Mouse (Mus musculus): Measurements from ENCODE around the gene Kcnk3. TPM values are rescaled to one million over a fixed set of nuclear protein-coding genes. Genes with fewer than 3 reads are reported as not detected.
A peak's percentile ranks its signal among the peaks of the same experiment; 100 is the strongest.

The Kcnk3 gene
- polyA plus RNA-seq, 1 experiment: 0.11 TPM

DNA sequence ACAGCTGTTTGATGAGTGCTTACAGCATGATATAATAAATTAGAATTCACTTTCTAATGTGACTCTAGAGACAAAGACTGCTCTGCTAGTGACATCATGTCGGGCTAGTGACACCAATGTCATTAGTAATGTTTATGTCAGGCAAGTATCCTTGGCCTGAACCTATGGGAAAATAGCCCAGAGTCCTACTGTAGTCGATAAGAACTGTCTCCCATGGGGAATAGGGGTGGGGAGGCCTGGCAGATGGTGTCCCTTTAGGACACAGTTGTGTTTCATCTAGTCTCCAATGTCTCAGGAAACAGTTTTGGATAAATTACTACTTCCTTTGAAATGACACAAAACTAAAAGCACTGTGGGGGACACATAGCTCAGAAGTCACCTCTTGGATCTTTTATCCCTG, 58.1 kb downstream of the Kcnk3 start:
- Histone ChIP-seq H3K79me2 (ENCODE audit: control insufficient read depth, insufficient read depth) (peaks cover 17% of the 10 kb centered on the region), H3K36me3 (ENCODE audit: control insufficient read depth, insufficient read depth) (no peaks in the 10 kb centered on the region), H3K4me2 (ENCODE audit: low read depth) (no peak overlapping the region), H3ac (ENCODE audit: control insufficient read depth, insufficient read length) (no peak overlapping the region), H3K27me3 (ENCODE audit: control insufficient read depth, insufficient read depth, insufficient read length) (no peaks in the 10 kb centered on the region), H3K4me3 (no peak overlapping the region)
- TF ChIP-seq REST (IDR thresholded peaks at IDR 0.05; ENCODE audit: insufficient read depth, insufficient read length): no peak
- no peak for TF ChIP-seq CEBPB (IDR thresholded peaks at IDR 0.05; ENCODE audit: insufficient read depth, poor library complexity, severe bottlenecking)
- no peak for TF ChIP-seq POLR2A (IDR thresholded peaks at IDR 0.05; ENCODE audit: insufficient read length, low read depth)
- no peak for TF ChIP-seq MAX (IDR thresholded peaks at IDR 0.05; ENCODE audit: low read depth)
- no peak for TF ChIP-seq POLR2AphosphoS2 (IDR thresholded peaks at IDR 0.05; ENCODE audit: insufficient read length, low read depth)
- TF ChIP-seq E2F4 (IDR thresholded peaks at IDR 0.05; ENCODE audit: insufficient read depth): no peak
- no peak for TF ChIP-seq USF1 (IDR thresholded peaks at IDR 0.05; ENCODE audit: low read depth)
- TF ChIP-seq MYOD1 (IDR thresholded peaks at IDR 0.05; ENCODE audit: control insufficient read depth in 1 of 3, insufficient read length in 2 of 3, low read depth in 2 of 3): no peak
- TF ChIP-seq MYOG (IDR thresholded peaks at IDR 0.05; ENCODE audit: control insufficient read depth in 1 of 3, insufficient read depth in 1 of 3, insufficient read length in 2 of 3, low read depth in 2 of 3): no peak
- TF ChIP-seq TCF12 (IDR thresholded peaks at IDR 0.05; ENCODE audit: insufficient read depth, poor library complexity, severe bottlenecking): no peak
- TF ChIP-seq SRF (IDR thresholded peaks at IDR 0.05; ENCODE audit: control insufficient read depth, insufficient read length, low read depth): no peak
- TF ChIP-seq TCF3 (IDR thresholded peaks at IDR 0.05; ENCODE audit: insufficient read length, low read depth): no peak

DNA sequence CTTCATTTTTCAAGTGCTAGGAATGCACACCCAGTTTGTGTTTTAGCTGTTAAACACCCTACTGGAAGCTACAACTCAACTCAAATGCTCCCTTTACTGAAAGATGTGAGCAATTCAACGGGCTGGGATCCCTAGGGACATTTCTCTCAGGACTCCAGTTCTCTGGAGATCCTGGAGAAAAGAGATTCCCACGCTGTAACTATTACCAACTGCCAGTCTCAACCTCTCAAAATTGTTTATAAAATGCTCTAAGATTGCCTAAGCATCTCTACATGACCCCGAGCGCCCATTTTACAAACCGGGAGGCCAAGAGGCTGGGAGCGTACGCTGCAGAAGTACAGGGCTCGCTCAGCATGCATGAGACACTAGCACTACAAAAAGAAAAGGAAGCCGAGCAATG, 59.4 kb downstream of the Kcnk3 start:
- Histone ChIP-seq H3K27me3 (ENCODE audit: control insufficient read depth, insufficient read depth, insufficient read length) (no peaks in the 10 kb centered on the region), H3ac (ENCODE audit: control insufficient read depth, insufficient read length) (peak overlapping the region; percentile 63), H3K4me3 (peak overlapping the region; percentile 86), H3K79me2 (ENCODE audit: control insufficient read depth, insufficient read depth) (peaks cover 17% of the 10 kb centered on the region), H3K36me3 (ENCODE audit: control insufficient read depth, insufficient read depth) (no peaks in the 10 kb centered on the region), H3K4me2 (ENCODE audit: low read depth) (peak overlapping the region; percentile 93)
- TF ChIP-seq CEBPB (IDR thresholded peaks at IDR 0.05; ENCODE audit: insufficient read depth, poor library complexity, severe bottlenecking): no peak
- no peak for TF ChIP-seq E2F4 (IDR thresholded peaks at IDR 0.05; ENCODE audit: insufficient read depth)
- no peak for TF ChIP-seq REST (IDR thresholded peaks at IDR 0.05; ENCODE audit: insufficient read depth, insufficient read length)
- no peak for TF ChIP-seq MYOG (IDR thresholded peaks at IDR 0.05; ENCODE audit: control insufficient read depth in 1 of 3, insufficient read depth in 1 of 3, insufficient read length in 2 of 3, low read depth in 2 of 3)
- TF ChIP-seq MAX (IDR thresholded peaks at IDR 0.05; ENCODE audit: low read depth): no peak
- no peak for TF ChIP-seq POLR2A (IDR thresholded peaks at IDR 0.05; ENCODE audit: insufficient read length, low read depth)
- TF ChIP-seq TCF12 (IDR thresholded peaks at IDR 0.05; ENCODE audit: insufficient read depth, poor library complexity, severe bottlenecking): no peak
- no peak for TF ChIP-seq USF1 (IDR thresholded peaks at IDR 0.05; ENCODE audit: low read depth)
- TF ChIP-seq TCF3 (IDR thresholded peaks at IDR 0.05; ENCODE audit: insufficient read length, low read depth): no peak
- no peak for TF ChIP-seq POLR2AphosphoS2 (IDR thresholded peaks at IDR 0.05; ENCODE audit: insufficient read length, low read depth)
- TF ChIP-seq MYOD1 (IDR thresholded peaks at IDR 0.05; ENCODE audit: control insufficient read depth in 1 of 3, insufficient read length in 2 of 3, low read depth in 2 of 3): no peak
- no peak for TF ChIP-seq SRF (IDR thresholded peaks at IDR 0.05; ENCODE audit: control insufficient read depth, insufficient read length, low read depth)

DNA sequence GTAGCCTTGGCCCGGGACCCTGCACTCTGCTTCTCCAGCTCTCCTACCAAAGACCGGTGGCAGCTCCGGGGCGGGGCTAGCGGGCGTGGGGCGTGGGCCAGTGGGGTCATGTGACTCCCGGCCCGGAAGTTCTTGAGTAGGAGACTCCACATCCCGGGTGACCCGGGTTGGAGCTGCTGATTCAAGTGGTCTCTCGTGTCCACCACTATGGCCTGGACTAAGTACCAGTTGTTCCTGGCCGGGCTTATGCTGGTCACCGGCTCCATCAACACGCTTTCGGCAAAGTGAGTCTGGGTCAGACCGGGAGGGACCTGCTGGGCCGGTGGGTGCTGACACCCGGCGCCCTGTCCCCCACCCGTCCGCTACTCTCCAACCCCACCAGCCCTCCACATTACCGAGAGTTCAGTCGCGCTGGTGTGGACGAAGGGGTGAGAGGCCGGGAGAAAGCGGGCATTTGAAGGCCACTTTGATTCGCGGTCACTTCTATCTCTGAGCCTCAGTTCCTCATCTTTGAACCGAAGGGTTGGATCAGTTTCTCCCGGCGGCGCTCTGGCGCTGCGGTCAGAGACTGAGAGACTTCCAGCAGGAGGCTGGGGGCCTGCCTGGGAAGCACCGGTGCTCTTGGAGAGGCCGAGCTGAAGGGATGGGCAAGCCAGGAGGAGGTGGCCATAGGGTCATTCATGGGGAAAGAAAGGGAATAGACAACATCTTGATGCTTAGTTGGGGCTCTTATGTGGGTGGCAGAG, 60.0 kb downstream of the Kcnk3 start, which contains the start of gene Slc35f6:
Gene Slc35f6, plus strand, starts transcription at position 119 of the 746 bp plus-strand sequence.
- Histone ChIP-seq H3K27me3 (ENCODE audit: control insufficient read depth, insufficient read depth, insufficient read length) (no peaks in the 10 kb centered on the region), H3K79me2 (ENCODE audit: control insufficient read depth, insufficient read depth) (peaks cover 17% of the 10 kb centered on the region), H3ac (ENCODE audit: control insufficient read depth, insufficient read length) (peak within 1 kb of the TSS; percentile 63), H3K36me3 (ENCODE audit: control insufficient read depth, insufficient read depth) (no peaks in the 10 kb centered on the region), H3K4me3 (peak within 1 kb of the TSS; percentile 86), H3K4me2 (ENCODE audit: low read depth) (peak within 1 kb of the TSS; percentile 93)
- no peak for TF ChIP-seq CEBPB (IDR thresholded peaks at IDR 0.05; ENCODE audit: insufficient read depth, poor library complexity, severe bottlenecking)
- no peak for TF ChIP-seq MYOG (IDR thresholded peaks at IDR 0.05; ENCODE audit: control insufficient read depth in 1 of 3, insufficient read depth in 1 of 3, insufficient read length in 2 of 3, low read depth in 2 of 3)
- no peak for TF ChIP-seq SRF (IDR thresholded peaks at IDR 0.05; ENCODE audit: control insufficient read depth, insufficient read length, low read depth)
- TF ChIP-seq TCF3 (IDR thresholded peaks at IDR 0.05; ENCODE audit: insufficient read length, low read depth): no peak
- no peak for TF ChIP-seq TCF12 (IDR thresholded peaks at IDR 0.05; ENCODE audit: insufficient read depth, poor library complexity, severe bottlenecking)
- TF ChIP-seq MYOD1 (IDR thresholded peaks at IDR 0.05; ENCODE audit: control insufficient read depth in 1 of 3, insufficient read length in 2 of 3, low read depth in 2 of 3): no peak
- peak; percentile 85 for TF ChIP-seq USF1 (IDR thresholded peaks at IDR 0.05; ENCODE audit: low read depth)
- peak; percentile 85 for TF ChIP-seq POLR2AphosphoS2 (IDR thresholded peaks at IDR 0.05; ENCODE audit: insufficient read length, low read depth)
- no peak for TF ChIP-seq REST (IDR thresholded peaks at IDR 0.05; ENCODE audit: insufficient read depth, insufficient read length)
- TF ChIP-seq MAX (IDR thresholded peaks at IDR 0.05; ENCODE audit: low read depth): no peak
- TF ChIP-seq E2F4 (IDR thresholded peaks at IDR 0.05; ENCODE audit: insufficient read depth): no peak
- peak; percentile 72 for TF ChIP-seq POLR2A (IDR thresholded peaks at IDR 0.05; ENCODE audit: insufficient read length, low read depth)

DNA sequence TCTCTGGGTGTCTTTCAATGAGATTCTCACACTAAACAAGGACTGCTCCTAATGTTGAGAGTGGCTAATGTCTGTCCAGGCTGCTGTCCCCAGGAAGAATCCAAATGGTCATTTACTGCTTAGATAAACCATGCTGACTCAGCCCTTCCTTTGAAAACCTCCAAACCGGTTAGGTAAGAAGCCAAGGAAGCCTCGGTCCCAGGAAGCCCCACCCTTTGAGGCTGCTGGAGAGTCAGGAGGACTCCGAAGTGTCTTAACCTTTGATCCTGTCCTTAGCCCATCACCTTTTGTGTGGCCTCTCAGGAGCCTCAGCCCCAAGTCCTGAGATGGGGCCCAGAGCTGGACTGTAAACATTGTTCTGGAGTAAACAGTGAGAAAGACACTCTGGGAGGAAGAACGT, 61.6 kb downstream of the Kcnk3 start:
- H3K4me2 ChIP-seq (ENCODE audit: low read depth): peak overlapping the region; percentile 69

More for the DNA sequence above, 61.6 kb downstream of the Kcnk3 start:
- no peak for TF ChIP-seq USF1 (IDR thresholded peaks at IDR 0.05; ENCODE audit: low read depth)
- no peak for TF ChIP-seq CEBPB (IDR thresholded peaks at IDR 0.05; ENCODE audit: insufficient read depth, poor library complexity, severe bottlenecking)
- no peak for TF ChIP-seq TCF12 (IDR thresholded peaks at IDR 0.05; ENCODE audit: insufficient read depth, poor library complexity, severe bottlenecking)
- TF ChIP-seq POLR2AphosphoS2 (IDR thresholded peaks at IDR 0.05; ENCODE audit: insufficient read length, low read depth): no peak
- no peak for TF ChIP-seq MAX (IDR thresholded peaks at IDR 0.05; ENCODE audit: low read depth)
- no peak for TF ChIP-seq MYOD1 (IDR thresholded peaks at IDR 0.05; ENCODE audit: control insufficient read depth in 1 of 3, insufficient read length in 2 of 3, low read depth in 2 of 3)
- no peak for TF ChIP-seq SRF (IDR thresholded peaks at IDR 0.05; ENCODE audit: control insufficient read depth, insufficient read length, low read depth)
- no peak for TF ChIP-seq MYOG (IDR thresholded peaks at IDR 0.05; ENCODE audit: control insufficient read depth in 1 of 3, insufficient read depth in 1 of 3, insufficient read length in 2 of 3, low read depth in 2 of 3)
- TF ChIP-seq TCF3 (IDR thresholded peaks at IDR 0.05; ENCODE audit: insufficient read length, low read depth): no peak
- TF ChIP-seq E2F4 (IDR thresholded peaks at IDR 0.05; ENCODE audit: insufficient read depth): no peak
- TF ChIP-seq REST (IDR thresholded peaks at IDR 0.05; ENCODE audit: insufficient read depth, insufficient read length): no peak
- no peak for TF ChIP-seq POLR2A (IDR thresholded peaks at IDR 0.05; ENCODE audit: insufficient read length, low read depth)
- no peaks in the 10 kb centered on the region for H3K36me3 ChIP-seq (ENCODE audit: control insufficient read depth, insufficient read depth)
- no peaks in the 10 kb centered on the region for H3K27me3 ChIP-seq (ENCODE audit: control insufficient read depth, insufficient read depth, insufficient read length)
- H3K79me2 ChIP-seq (ENCODE audit: control insufficient read depth, insufficient read depth): peaks cover 17% of the 10 kb centered on the region
- no peak overlapping the region for H3ac ChIP-seq (ENCODE audit: control insufficient read depth, insufficient read length)
- H3K4me3 ChIP-seq: peak overlapping the region; percentile 86
